Mouse (Mus musculus) left cerebral cortex, postnatal 10 days (tissue): Measurements from ENCODE around the gene Pan3. TPM values are rescaled to one million over a fixed set of nuclear protein-coding genes. Genes with fewer than 3 reads are reported as not detected.
"Not testable (repeated sequence)": the region's sequence is repeated elsewhere in the genome, so short reads cannot be mapped to it uniquely, and the experiment has no call there.

ENCODE experiments used
- DNase-seq, 2 experiments: peaks; one replicate each; pipeline ENCODE4 v3.0.0; 2021 to 2022; ENCODE audit warnings: low spot score in 2 of 2, mixed read lengths in 1 of 2; ENCODE audit errors: extremely low spot score in 1 of 2
- intact Hi-C: fragments of 180-260 bp; cut with DNase I; formaldehyde crosslinking; loops from one replicate; pipeline ENCODE4 v1.15.1; 2025
- total RNA-seq, 2 experiments: library from RNA; stranded (reverse); gene quantifications; 2 replicates each; pipeline ENCODE4 v1.2.3; 2021

The Pan3 gene
- total RNA-seq, 2 experiments from 2014 or later = 85.0 to 96.8 TPM

DNA sequence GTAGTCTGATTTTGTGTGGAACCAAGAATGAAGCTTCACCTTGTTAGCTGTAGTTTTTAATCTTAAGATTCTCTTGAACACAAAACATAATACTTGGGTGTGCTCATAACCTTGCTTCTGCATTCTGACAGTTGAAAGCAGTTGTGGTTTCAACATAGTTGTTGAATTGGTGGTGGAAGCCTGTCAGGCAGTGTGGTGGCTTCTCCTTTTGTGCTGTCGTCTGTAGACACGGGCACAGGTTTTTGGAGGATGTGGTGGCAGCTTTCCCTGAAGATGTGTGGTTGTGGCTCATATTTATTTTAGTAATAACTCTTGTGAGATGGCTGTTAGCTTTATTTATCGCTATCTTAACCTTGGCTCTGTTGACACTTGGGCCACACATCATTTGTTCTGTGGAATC is 97.8 kb downstream of the Pan3 start:
- DNase-seq = no peak
- intact Hi-C loops = no loop called here

DNA sequence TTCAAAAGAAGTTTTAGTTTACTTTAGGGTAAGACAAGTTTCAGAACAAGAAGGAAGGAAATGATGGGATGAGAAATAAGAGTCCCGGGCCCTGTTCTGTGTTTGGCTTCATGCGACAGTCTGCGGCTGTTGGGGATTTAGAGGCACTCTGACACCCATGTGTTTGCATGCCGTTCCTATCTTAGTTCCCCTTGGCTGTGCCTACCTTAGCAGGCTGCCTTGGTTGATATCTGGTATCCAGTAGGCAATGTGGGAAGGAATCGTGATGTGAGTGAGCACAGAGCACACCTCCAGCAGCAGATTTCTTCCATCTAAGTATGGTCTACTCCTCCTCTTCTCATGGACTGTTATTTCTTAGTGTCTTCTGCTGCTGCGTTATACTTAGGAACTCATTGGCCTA is 102.1 kb downstream of the Pan3 start:
- intact Hi-C loops = loop anchor here (10.0 kb wide), 1 partner anchor 107 kb away; no protein-coding TSS in a partner anchor
- DNase-seq = no peak

- no peak for DNase-seq
- intact Hi-C loops = loop anchor here (10.0 kb wide), 1 partner anchor 115 kb away; no protein-coding TSS in a partner anchor
Measured at GRCm38 (mm10) chr5:147539409-147539808, 109.4 kb downstream of the Pan3 start.

DNA sequence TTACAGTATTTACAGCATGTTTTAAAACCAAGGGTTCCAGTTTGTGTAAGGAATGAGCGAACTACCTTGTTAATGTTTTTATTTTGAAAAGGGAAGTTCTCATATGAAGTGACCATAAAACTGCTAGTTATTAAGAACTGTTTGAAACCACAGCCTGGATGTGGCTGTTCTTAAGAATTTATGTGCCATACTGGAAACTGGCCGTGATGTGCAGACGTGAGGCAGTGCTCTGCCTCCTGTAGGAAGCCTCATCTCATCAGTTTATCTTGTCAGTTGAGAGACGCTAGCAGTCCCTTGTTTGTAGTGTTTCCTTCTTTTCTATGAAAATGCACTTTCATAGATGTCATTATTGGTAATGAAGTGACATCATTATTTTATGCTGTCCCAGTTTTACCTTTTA is 109.9 kb downstream of the Pan3 start:
- intact Hi-C loops = loop anchor here (10.0 kb wide), 1 partner anchor 115 kb away; no protein-coding TSS in a partner anchor
- no peak for DNase-seq

DNA sequence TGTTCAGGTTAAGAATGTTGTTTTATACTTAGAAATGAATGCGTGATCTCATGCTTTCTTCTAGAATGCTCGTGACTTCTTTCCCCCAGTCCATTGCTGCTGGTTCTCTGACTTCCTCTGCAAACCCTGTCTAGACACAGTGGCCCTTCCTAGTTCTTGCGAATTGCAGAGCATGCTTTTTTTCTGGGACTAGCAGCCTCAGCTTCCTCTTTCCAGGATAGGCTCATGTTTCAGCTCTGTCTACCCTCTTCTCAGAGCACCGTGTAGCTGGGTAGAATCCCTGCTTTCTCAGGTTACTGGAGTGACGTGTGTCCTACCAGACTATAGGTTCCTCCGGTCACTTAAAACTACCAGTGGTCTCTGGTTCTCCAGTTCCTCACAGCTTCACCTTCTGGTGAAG is 112.3 kb downstream of the Pan3 start:
- no peak for DNase-seq
- intact Hi-C loops = no loop called here

GRCm38 (mm10) chr5:147545731-147546241 is 115.8 kb downstream of the Pan3 start:
- intact Hi-C loops = no loop called here
- no peak for DNase-seq

DNA sequence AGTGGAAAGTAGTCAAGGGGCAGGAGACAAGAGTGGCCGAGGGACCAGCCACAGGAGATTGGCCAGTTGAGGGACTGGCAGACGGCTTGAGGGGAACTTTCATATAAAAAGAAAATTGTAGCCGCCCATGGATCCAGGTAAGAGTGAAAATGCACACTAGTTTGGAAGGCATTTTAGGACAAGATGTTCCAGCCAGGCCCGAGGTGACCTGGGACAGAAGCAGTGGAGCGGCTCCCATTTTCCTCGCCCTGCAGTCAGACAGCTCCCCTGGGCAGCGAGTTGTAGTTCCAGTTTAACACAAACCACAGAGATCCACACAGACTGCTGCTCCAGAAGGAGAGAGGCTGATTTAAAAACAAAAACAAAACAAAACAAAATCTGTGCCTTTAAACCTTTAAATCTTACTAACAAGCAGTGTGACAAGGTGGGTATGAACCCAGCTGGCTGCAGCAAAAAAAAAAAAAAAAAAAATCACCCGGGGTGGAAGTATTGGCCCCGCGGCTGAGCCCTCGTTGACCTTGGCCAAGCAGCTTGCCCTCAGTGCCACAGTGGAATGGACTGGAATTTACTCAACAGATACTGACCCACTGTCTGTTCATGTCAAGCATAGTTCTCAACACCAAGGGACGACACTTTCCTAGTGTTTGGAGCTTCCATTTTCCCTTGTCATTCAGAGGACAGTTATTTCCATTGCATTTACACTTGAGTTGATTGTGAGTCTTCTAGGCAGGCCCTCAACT is 119.2 kb downstream of the Pan3 start:
- DNase-seq = no peak
- intact Hi-C loops = no loop called here

DNA sequence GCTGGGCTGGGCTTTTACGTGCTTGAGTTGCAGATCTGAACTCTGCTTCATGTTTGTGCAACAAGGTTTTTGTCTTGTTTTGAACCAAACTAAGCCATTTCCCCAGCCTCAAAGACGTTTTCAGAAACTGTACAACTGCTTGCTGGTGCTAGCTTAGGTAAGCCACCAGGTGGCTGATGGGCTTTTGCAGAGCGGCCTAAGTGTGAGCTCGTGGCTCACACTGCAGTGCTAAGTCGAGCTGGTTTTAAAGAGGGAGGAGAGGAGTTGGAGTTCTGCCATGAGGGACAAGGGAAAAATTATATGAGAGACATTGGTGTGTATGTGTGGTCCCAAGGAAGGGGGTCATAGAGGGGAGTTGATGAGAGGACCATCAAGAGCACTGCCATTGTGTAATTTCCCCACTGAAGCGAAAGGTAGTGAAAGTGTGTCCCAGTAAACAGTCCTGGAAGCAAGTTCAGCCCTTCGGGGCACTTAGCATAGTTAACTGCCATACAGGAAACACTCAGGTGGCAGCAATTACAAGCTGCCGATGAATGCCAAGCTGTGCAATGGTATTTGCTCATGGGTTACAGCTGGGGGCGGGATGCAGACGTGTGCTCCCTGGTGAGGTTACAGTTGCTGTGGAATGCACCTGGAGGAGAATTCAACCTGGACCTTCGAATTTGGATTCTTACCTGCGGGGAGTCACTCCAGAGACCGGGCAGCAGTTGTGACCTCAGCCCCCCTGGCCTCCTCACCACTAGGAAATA is 122.1 kb downstream of the Pan3 start:
- DNase-seq = no peak
- intact Hi-C loops = no loop called here

DNA sequence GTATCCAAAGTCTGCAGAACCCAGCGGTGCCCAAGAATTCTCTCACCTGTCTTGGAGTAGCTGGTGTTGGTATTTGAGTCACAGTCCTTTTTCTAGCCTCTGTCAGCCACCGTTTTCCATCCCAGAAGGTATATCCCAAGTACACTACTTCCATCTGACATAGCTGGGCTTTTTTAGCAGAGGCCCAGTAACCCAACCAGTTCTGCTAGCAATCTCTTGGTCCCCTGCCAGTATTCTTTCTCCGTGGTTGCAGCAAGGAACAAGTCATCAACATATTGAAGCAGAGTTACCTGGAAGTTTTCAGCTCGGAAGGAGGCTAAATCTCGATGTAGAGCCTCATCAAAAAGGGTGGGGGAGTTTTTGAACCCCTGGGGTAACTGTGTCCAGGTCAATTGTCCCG is 127.7 kb downstream of the Pan3 start:
- DNase-seq, intact Hi-C loops: not testable (repeated sequence)

DNA sequence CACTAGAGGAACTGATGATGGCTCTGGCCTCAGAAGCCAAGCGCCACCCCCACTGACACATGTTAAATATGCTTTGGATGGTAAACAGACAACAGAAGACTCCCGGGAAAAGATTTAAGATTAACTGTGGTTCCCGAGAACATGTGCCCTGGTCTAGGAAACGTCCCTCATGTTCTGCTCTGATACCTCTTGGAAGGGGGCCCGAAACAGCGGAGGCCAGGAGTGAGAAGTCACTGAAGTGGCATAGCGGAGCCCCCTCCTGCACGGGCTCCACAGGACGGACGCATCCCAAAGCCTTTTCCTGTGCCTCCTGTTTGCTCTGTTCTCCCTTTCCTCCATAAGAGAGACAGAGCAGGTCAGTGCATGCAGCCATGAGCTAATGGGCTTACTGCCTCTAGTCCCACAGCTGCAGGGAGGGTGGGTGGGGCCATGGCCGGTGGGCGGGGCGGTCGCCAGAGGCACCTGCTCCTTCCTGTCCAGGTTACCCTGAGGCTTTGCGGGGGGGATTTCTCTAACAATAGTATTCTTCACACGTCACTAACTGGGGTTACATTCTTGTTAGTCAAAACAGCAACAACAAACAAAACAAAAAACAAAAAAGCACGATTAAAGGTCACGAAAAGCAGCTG is 133.7 kb downstream of the Pan3 start:
- intact Hi-C loops = no loop called here
- no peak for DNase-seq

DNA sequence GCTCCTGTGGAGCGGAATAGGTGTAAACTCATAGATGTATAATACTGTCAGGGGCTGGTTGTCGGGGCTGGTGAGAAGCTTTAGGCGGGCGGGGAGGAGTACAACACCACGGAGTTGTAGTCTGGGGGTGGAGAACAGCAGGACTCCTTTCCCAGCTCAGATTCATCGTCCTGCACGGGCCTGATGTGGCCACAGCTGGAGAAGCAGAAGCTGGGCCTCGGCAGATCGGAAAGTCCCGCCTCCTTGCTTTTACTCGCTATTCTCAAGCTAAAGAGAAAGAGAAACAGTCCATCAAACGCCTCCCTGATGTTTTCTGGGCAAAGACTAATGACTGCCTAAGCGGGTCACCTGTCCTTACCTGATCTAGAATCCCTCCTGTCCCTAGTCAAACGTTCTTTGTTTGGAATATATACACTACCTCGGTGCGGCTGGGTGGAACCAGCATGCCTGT is 134.2 kb downstream of the Pan3 start:
- DNase-seq = no peak
- intact Hi-C loops = no loop called here

GRCm38 (mm10) chr5:147565444-147565843 is 135.5 kb downstream of the Pan3 start:
- intact Hi-C loops = no loop called here
- DNase-seq = no peak

DNA sequence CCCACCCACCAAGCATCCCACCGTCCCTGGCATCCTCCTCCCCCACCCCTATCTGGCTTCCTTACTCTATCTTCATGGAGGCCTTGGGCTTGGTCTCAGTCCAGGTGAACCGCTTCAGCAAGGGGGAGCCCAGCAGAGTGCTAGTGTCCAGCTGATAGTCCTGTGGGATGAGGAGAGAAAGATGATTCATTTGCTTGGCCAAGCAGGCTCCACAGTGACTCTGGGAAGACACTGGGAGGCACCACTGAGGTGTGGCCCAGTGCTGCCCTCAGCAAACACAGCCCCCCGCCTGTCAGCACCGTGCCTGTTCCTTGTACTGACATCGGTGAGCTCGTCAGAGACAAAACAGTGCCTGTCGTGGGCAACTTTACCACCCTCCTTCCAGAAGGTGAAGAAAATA is 136.4 kb downstream of the Pan3 start:
- intact Hi-C loops = no loop called here
- no peak for DNase-seq

DNA sequence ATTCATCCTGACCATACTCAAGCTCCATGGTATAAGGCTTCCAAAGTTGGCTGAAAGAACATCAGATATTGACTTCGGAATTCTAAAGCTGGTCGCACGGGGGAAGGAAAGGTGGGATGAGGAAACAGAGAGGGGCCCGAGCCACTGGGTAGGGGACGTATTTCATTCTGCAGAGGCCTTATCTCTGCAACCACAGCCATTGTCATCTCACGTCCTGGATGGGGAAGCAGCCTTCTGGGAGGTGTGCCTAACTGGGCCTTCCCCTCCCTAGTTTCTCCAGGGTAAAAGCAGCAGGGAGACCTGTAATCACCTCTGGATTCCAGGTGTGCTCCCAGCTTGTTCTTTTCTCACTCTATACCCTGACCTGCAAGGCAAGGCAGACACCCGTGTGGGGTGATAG is 142.7 kb downstream of the Pan3 start:
- DNase-seq = no peak
- intact Hi-C loops = no loop called here

DNA sequence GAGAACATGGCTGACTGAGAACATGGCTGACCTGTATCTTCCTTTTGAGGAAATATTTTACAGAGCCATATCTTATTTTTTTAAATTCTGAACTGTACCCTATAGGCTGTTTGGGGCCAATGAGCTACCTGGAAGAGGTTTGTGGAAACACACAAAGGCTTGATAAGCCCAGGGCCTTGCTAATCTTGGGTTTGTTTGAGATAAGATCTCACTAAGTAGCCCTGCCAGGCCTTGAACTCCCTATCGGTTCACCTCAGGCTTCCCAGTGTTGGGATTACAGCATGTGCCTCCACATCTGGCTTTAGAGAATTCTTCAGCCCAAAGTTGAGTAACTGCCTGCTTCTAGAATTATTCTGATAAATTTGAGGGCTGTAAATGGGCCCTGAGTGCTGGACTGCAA is 143.6 kb downstream of the Pan3 start:
- intact Hi-C loops = no loop called here

DNA sequence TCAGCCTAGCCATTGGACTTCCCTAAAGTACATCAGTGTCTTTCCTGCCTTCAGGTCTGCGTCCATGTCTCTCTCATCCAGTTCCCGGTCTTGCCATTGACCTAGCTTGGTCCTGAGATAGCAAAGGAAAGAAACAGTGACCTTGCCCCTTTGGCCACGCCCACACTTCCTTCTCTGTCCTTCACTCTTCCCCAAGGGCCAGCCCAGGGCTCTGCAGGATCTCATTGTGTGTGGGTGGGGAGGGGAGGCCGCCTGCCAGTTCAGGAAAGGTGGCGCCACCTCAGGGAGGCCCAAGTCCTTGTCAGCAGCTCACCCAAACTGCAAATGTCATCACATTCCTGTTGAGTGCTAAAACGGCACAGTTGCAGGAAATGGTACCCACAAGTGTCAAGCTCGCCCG is 144.6 kb downstream of the Pan3 start:
- DNase-seq = no peak
- intact Hi-C loops = no loop called here

More for the DNA sequence above, 143.6 kb downstream of the Pan3 start:
- DNase-seq = no peak

GRCm38 (mm10) chr5:147577003-147577402 is 147.0 kb downstream of the Pan3 start:
- DNase-seq = no peak
- intact Hi-C loops = no loop called here

DNA sequence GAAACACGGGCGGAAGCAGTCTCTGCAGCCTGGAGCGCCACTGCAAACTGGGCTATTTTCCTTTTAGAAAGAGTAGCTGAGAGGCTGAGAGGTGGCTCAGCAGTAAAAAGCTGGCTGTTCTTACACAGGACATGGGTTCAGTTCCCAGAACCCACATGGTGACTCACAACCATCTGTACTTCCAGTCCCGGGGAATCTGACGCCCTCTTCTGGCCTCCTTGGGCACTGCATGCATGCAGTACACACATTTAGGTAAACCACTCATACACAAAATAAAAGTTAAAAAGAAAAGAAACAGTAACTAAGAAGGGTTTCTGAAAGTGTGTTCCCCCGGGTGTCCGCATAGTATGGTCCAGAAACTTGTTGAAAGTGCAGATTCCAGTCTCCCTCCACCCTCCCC is 149.2 kb downstream of the Pan3 start:
- DNase-seq = no peak
- intact Hi-C loops = no loop called here

GRCm38 (mm10) chr5:147579691-147580090 is 149.7 kb downstream of the Pan3 start:
- intact Hi-C loops = loop anchor here (5.0 kb wide), 1 partner anchor 268 kb away; no protein-coding TSS in a partner anchor
- no peak for DNase-seq
